Mouse (Mus musculus) kidney, postnatal 4 days (tissue): ENCODE measurements around the gene Pwwp2b.

Experiments
- DNase-seq, 2 experiments: peaks; one replicate each; pipeline ENCODE4 v3.0.0; 2021; ENCODE audit warnings: mixed read lengths in 2 of 2

The Pwwp2b gene

DNA sequence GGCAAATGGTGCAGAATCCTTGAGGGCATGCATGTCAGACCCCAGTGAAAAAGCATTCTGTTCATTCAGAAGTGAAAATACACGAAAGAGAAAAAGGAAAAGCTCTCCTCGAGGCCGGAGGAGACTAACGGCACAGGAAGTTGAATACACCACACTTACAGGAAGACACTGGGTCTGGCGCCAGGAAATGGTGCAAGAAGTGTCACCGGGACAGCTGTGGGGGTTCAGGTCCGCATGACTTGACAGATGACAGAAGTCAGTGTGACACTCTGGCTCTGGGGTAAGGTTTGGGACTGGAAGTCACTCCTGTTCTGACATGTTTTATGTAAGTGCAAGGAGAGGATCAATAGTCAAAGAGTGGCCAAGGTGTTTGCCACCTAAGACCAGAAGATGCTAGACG is 23.6 kb upstream of the Pwwp2b start:
- DNase-seq: peak; percentile 57 to 70

GRCm38 (mm10) chr7:139226416-139226815 is 21.9 kb upstream of the Pwwp2b start:
- DNase-seq: no peak

DNA sequence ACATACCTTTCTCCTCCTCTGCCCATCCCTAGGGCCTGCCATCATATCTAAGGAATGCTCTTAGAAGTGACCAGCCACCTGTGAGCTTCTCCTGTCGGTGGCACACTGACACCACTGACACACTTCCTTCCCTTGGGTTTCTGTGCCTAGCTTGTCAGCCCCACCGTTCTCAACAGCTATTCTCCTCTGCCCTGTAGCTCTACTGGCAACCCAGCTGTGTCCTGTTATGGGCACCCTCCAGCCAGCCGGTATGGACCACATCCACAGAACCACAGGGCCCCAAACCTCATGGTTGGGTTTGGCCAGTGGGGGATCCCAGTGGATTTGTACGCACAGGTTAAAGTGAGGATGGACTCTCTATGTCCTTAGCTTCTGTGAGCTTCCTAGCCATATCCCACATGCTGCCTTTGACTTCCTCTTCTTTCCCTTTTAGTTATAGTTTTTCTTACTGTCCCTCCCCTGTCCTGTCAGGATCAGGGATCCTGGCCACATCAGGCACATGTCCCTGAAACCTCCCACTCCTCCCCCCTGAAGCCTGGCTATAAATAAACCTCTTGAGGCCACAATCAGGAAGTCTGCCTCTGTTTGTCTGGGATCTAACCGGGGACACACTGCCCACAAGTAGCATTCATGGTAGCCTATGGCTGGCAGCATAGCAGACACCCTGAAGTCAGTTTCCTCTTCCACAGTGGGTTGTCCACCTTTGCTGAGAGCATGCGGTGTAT is 19.7 kb upstream of the Pwwp2b start:
- no peak for DNase-seq

DNA sequence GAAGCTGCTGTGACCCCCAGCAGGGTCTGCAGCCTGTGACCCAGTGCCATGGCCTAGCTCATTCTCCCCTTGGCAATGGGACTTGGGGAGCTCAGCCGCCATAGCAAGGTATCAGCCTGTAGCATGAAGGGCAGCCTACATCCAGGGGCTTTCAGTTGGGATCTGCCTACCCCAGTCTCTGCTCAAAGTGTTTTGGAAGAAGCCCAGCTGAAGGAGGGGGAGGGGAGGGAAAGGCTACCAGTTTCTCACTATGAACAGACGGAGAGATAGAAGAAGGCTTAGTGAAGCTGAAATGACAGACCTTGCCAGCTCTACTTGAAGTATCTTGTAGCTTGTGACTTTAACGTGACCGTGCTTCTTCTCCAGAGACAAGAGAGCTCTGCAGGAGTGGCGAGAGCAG is 18.4 kb upstream of the Pwwp2b start:
- no peak for DNase-seq

DNA sequence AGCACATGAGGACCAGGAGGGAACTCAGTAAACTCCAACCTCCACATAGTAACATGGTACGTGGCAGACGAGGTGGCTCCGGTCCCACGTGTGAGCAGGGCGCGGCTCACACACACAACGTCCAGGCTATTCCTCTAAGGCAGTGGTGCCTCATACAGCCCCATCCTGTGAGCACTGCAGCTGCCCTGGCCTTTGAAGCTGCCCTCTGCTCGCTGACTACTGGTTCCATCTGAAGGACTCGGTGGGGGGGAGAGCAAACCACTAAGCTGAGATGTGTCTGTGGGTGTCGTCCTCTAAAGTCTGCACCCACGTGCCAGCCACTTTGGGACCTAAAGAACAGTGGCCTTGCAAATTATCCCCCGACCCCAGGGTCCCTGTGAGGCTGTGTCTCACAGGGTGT is 18.0 kb upstream of the Pwwp2b start:
- DNase-seq: no peak

DNA sequence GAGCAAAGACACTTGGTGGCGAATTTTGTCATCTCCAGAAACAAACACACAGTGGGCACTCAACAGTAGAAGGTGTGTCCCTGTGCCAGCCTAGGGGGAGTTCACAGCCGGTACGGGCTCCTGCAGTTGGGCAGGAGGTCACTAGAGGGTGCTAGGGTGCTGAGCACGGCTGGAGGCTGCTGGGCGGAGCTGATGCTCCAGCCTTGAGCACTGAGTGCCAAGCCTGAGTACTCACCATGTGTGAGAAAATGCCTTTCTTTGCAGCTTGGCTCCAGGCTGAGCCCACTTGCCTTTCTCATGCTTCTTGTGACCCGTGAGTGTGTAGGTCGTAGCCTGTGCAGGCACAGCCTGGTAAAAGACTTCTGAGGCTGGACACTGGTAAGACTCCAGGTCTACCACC is 14.6 kb upstream of the Pwwp2b start:
- peak; percentile 93 for DNase-seq

- peak; percentile 78 to 86 for DNase-seq
These were observed 13.7 kb upstream of the Pwwp2b start for GRCm38 (mm10) chr7:139234426-139235188.

GRCm38 (mm10) chr7:139235651-139236358 is 12.5 kb upstream of the Pwwp2b start:
- DNase-seq: no peak

GRCm38 (mm10) chr7:139239432-139239831 is 8.8 kb upstream of the Pwwp2b start:
- DNase-seq: no peak

GRCm38 (mm10) chr7:139246086-139246485 is 2.2 kb upstream of the Pwwp2b start:
- peak in 1 of 2 experiments; percentile 45 for DNase-seq

- peak; percentile 61 to 74 for DNase-seq
These were observed 1.1 kb upstream of the Pwwp2b start for GRCm38 (mm10) chr7:139246931-139247880.

- peak; percentile 48 to 66 for DNase-seq
These were observed 528 bp downstream of the Pwwp2b start for GRCm38 (mm10) chr7:139248615-139249405.

DNA sequence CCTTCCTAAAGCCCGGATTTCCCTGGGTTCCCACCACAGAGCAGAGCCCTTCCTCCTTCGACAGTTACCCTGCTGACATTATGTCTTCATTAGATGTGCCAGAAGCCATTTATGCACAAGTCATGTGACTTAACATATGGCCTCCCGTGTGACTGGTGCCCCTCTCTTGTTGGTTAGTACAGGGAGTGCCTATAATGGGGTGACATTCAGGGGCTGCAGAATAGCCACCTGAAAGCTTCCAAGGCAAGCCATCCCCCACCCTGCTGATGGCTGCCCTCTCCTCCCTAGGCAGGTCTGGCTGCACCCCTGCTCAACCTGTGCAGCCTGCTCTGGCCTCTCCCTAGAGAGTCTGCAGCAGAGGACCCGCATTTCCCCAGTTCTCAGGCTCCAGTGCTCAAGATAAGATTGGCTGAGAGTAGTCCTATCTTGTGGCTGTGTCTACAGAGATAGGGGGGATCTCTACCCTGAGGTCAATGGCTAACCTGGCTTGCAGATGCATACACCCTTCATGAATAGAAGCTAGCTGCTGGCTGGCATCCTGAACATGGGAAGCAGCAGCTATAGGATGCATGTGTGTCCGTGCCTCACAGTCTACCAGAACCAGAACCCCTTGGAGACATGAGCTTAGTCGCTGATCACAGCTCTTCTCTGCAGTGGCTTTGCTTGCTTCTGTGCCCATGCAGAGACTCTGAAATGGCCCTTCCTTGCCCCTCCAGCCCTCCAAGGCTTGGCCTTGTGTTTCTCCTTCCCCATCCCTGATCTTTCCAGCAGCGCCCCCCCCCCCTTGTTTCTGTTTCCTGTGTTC is 1.3 kb downstream of the Pwwp2b start:
- DNase-seq: peak in 1 of 2 experiments; percentile 12

DNA sequence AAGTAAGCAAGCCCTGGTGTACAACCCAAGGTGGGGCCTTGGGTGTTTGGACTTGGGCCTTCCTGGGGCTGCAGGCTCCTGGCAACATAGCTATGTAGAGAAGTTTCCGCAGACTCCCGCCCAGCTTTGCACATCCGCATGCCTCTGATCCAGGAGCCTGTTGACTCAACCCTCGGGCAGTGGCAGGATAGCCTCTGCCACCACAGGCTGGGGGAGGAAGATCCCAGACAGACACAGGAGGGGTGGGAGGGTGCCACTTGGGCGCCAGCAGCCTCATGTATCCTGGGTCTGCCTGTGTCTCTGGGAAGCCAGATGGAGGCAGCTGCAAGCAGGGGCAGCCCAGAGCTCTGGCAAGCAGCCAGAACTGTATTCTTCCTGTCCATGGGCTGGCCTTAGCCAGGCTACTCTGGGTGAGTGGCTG is 3.6 kb downstream of the Pwwp2b start:
- DNase-seq: peak; percentile 78 to 87

- DNase-seq: no peak
These were observed 4.3 kb downstream of the Pwwp2b start for GRCm38 (mm10) chr7:139252566-139252965.

DNA sequence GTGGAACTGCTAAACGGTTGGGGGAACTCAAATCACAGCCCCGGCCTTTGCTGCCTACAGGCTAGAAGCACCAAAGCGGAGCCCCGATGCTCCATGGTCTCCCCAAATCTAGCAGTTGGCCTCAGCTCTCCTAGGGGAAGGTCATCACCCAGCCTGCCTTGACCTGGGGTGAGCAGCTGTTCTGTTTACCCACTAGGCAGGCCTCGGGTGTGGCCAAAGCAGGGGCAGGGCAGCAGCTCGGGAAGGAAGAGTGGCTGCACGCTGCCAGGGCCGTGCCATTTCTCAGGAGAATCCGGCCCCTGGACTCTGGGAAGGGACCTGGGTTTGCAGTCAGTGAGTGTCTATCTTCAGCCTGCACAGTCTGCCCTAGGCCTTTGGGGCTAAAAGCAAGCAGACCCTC is 4.7 kb downstream of the Pwwp2b start:
- peak in 1 of 2 experiments; percentile 35 for DNase-seq

GRCm38 (mm10) chr7:139253462-139253861 is 5.2 kb downstream of the Pwwp2b start:
- DNase-seq: no peak

DNA sequence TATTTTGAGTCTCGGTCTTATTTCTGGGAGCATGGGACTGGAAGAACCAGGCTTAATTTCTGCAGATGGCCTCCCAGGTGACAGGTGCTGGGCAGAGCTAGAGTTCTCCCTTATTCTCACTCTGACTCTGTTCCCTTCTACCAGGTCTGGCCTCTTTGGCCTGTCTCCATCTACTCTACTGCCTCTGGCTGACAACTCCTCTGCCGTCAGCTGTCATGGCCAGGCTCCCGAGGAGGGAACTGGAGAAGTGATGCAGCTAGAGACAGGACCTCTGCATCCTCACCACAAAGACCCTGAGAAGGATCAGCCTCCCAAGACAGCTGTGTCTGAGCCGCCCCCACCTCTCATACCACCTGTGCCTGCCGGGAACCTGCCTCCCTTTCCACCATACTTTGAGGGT is 6.3 kb downstream of the Pwwp2b start:
- no peak for DNase-seq

GRCm38 (mm10) chr7:139257752-139258542 is 9.7 kb downstream of the Pwwp2b start:
- DNase-seq: peak; percentile 56 to 74

DNA sequence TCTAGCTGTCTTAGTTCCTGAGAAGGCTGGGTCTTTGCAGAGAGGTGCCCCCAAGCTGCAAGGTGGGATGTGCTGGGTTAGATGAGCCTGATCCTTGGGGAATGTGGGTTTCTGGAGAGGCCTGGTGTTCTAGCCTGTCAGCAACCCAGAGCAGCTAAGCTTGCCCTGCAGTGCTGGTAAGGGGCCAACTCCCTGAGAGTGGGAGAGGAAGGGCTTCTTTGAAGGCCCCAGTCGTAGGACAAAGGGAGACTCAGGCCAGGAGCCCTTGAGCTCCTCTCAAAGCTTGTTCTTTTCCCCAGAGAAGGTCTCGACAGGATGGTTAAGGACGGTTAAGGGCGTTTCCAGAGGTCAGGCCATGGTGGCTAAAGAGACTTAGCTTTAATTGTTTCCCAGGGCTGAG is 16.1 kb downstream of the Pwwp2b start:
- peak in 1 of 2 experiments; percentile 29 for DNase-seq
